Mouse (Mus musculus) gastrocnemius, adult 18-20 months (tissue): ENCODE measurements at regions not wholly inside any gene's neighbourhood (a gene's known extent, or its start where the extent isn't known, plus 50 kb on each side); places are given as distances from the start of the nearest gene placed in this dataset.

Experiments used
- DNase-seq: peaks from one replicate; pipeline ENCODE4 v3.0.0; 2021; ENCODE audit warnings: low spot score

GRCm38 (mm10) chr13:110673536-110673935, 278.7 kb downstream of the Plk2 start:
- DNase-seq, result no peak

- DNase-seq, result no peak
Observed at GRCm38 (mm10) chr13:110683259-110684041, 288.6 kb downstream of the Plk2 start.

GRCm38 (mm10) chr13:110688796-110689195, 293.9 kb downstream of the Plk2 start:
- no peak for DNase-seq

- DNase-seq, result no peak
Observed at GRCm38 (mm10) chr13:110690501-110691255, 295.8 kb downstream of the Plk2 start.

GRCm38 (mm10) chr13:110692696-110693095, 297.9 kb downstream of the Plk2 start:
- no peak for DNase-seq

- no peak for DNase-seq
Observed at GRCm38 (mm10) chr13:110694876-110695275, 300.0 kb downstream of the Plk2 start.

GRCm38 (mm10) chr13:110696549-110696948, 301.7 kb downstream of the Plk2 start:
- no peak for DNase-seq

- DNase-seq, result no peak
Observed at GRCm38 (mm10) chr13:110704261-110704660, 309.4 kb downstream of the Plk2 start.

GRCm38 (mm10) chr13:110710847-110711246, 316.0 kb downstream of the Plk2 start:
- no peak for DNase-seq

GRCm38 (mm10) chr13:110712527-110712926, 317.7 kb downstream of the Plk2 start:
- DNase-seq, result no peak

GRCm38 (mm10) chr13:110722170-110722569, 327.3 kb downstream of the Plk2 start:
- DNase-seq, result no peak

GRCm38 (mm10) chr13:110722752-110723151, 327.9 kb downstream of the Plk2 start:
- DNase-seq, result no peak

- DNase-seq, result no peak
Observed at GRCm38 (mm10) chr13:110724836-110725235, 330.0 kb downstream of the Plk2 start.

- DNase-seq, result no peak
Observed at GRCm38 (mm10) chr13:110725821-110726220, 331.0 kb downstream of the Plk2 start.

GRCm38 (mm10) chr13:110735511-110735910, 340.7 kb downstream of the Plk2 start:
- no peak for DNase-seq

- no peak for DNase-seq
Observed at GRCm38 (mm10) chr13:110741576-110742206, 346.8 kb downstream of the Plk2 start.

GRCm38 (mm10) chr13:110747223-110747868, 352.5 kb downstream of the Plk2 start:
- DNase-seq, result peak; percentile 7

GRCm38 (mm10) chr13:110752746-110753145, 357.9 kb downstream of the Plk2 start:
- no peak for DNase-seq

- no peak for DNase-seq
Observed at GRCm38 (mm10) chr13:110754548-110754947, 359.7 kb downstream of the Plk2 start.

GRCm38 (mm10) chr13:110756877-110757276, 362.0 kb downstream of the Plk2 start:
- no peak for DNase-seq

GRCm38 (mm10) chr13:110769210-110769609, 374.4 kb downstream of the Plk2 start:
- no peak for DNase-seq

- DNase-seq, result no peak
Observed at GRCm38 (mm10) chr13:110775251-110775650, 380.4 kb downstream of the Plk2 start.
